Mouse (Mus musculus): ENCODE measurements around the gene Tbc1d5. TPM values are rescaled to one million over a fixed set of nuclear protein-coding genes. Genes with fewer than 3 reads are reported as not detected.

Tbc1d5 gene
- polyA plus RNA-seq (2016; fragmentation: Nextera tagmentation; extraction: Ambion mirVana), result 10.5 and 11.7 TPM in 2 replicates

DNA sequence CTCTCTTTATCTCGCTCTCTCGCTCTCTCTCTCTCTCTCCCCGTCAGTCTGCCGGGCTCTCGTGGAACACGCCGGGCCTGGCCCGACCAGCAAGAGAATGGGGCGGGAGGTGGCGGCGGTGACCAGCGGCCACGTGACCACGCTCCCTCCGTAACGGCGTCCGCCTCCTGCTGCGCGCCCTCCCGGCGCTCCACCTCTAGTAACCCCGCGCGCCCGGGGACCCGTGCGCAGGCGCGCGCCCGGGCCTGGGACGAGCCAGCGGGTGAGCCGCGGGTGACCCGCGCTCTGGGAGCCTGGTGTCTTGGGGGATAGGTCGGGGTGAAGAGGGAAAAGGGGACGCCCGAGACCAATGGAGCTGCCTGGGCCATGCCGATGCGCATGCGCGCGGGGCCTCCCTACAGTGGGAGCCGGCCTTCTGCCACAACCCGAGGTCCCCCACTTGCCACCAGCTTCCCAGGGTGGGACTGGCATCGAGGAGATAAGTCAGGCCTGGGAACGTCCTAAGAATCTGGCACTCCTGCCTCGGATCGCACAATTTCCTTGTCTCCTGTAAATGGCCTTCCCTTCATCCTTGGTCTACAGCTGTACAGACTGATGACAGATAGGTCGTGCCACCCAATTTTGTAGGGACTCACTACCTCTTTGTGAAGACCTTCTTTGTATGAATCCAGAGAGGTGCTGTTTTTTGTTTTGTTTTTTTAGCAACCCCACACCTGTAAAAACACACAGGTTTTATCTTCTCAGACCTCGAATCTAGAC, at the start of gene Tbc1d5:
Gene Tbc1d5, minus strand, starts transcription at position 158 of the 759 bp plus-strand sequence.
- peak; percentile 98 for ATAC-seq (ENCODE audit: low FRiP score)
- Histone ChIP-seq H3K36me3 (no peaks in the 10 kb centered on the region), H3K27me3 (no peaks in the 10 kb centered on the region), H3K4me1 (peaks cover 7% of the 10 kb centered on the region), H3K27ac (peak within 1 kb of the TSS; percentile 99), H3K4me2 (replicated peaks) (peak within 1 kb of the TSS; percentile 74), H3K4me3 (peak within 1 kb of the TSS; percentile 83), H3K9ac (peak within 1 kb of the TSS; percentile 98), H3K9me3 (replicated peaks) (no peaks in the 10 kb centered on the region)
- WGBS, result 2% methylated on average over 53 of the region's 54 CpGs

DNA sequence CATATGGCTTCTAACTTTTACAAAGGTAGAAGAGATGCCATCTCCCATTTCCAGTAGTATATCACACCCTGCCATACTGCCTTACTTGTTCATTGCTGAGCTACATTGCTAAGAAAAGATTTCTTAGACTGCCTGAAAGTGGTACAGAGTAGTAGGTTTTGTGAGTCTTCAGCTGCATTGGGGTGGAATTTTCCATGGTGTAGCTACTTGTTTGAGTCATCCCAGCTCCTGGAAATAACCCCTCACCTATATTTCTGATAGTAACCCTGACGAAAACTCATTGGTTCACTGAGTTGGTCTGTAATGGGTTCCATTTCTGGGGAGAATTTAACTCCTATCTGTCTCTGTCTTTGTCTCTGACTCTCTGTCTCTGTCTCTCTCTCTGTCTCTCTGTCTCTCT, 46.9 kb upstream of the Tbc1d5 start:
- Histone ChIP-seq H3K4me2 (replicated peaks) (no peak overlapping the region), H3K27ac (no peak overlapping the region), H3K9me3 (replicated peaks) (no peaks in the 10 kb centered on the region), H3K4me3 (no peak overlapping the region), H3K9ac (no peak overlapping the region), H3K4me1 (no peaks in the 10 kb centered on the region), H3K36me3 (no peaks in the 10 kb centered on the region), H3K27me3 (no peaks in the 10 kb centered on the region)
- ATAC-seq (ENCODE audit: low FRiP score), result no peak
- WGBS, result 83% methylated on average over 1 of the region's 1 CpGs

DNA sequence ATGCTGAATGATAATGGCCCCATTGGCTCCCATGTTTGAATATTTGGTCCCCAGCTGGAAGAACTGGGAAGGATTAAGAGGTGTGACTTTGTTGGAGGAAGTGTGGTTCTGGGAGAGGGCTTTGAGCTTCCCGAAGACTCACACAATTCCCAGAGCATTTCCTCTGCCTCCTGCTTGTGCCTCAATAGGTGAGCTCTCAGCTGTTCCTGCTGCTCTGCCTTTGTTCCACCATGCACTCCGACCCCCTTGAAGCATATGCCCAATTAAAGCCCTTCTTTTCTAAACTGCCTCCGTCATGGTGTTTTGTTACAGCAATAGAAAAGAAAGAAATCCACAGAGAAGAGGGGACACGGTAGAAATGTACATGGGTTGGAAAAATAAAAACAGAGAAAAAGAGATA, 44.0 kb upstream of the Tbc1d5 start:
- Histone ChIP-seq H3K4me1 (no peaks in the 10 kb centered on the region), H3K9ac (no peak overlapping the region), H3K27ac (no peak overlapping the region), H3K27me3 (no peaks in the 10 kb centered on the region), H3K36me3 (no peaks in the 10 kb centered on the region), H3K4me3 (no peak overlapping the region), H3K4me2 (replicated peaks) (no peak overlapping the region), H3K9me3 (replicated peaks) (no peaks in the 10 kb centered on the region)
- 14% methylated on average over 4 of the region's 4 CpGs for WGBS
- ATAC-seq (ENCODE audit: low FRiP score), result 0 out of 2 replicates have a peak, but pooled peaks have one; percentile 43

DNA sequence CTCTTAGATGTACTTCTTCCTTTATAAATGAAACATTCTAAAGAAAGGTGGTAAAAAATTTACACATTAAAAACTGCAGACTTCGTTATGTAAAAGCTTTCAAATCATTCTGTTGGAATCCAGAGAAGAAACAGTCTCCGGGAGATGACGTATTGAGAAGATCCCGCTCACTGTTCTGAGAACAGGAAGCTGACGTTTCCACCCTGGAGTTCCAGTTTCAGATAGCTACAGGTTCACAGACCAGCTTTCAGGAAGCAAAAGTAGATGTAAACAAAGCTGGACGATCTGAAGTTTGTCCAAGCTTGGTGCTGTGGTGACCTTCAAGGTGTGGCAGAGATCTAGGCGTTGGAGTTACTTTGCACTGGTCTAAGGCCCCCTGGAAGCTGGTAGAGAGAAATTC, 41.9 kb upstream of the Tbc1d5 start:
- H3K4me3 ChIP-seq, result no peak overlapping the region
- H3K27me3 ChIP-seq, result no peaks in the 10 kb centered on the region
- no peaks in the 10 kb centered on the region for H3K4me1 ChIP-seq
- H3K27ac ChIP-seq, result no peak overlapping the region
- H3K4me2 ChIP-seq (replicated peaks), result no peak overlapping the region
- no peak overlapping the region for H3K9ac ChIP-seq
- H3K9me3 ChIP-seq (replicated peaks), result no peaks in the 10 kb centered on the region
- H3K36me3 ChIP-seq, result no peaks in the 10 kb centered on the region
- 88% methylated on average over 7 of the region's 7 CpGs for WGBS
- ATAC-seq (ENCODE audit: low FRiP score), result no peak

- H3K4me1 ChIP-seq, result no peaks in the 10 kb centered on the region
- H3K9ac ChIP-seq, result no peak overlapping the region
- no peaks in the 10 kb centered on the region for H3K27me3 ChIP-seq
- ATAC-seq (ENCODE audit: low FRiP score), result no peak
- H3K4me2 ChIP-seq (replicated peaks), result no peak overlapping the region
- H3K9me3 ChIP-seq (replicated peaks), result no peaks in the 10 kb centered on the region
- 90% methylated on average over 3 of the region's 3 CpGs for WGBS
- H3K4me3 ChIP-seq, result no peak overlapping the region
- no peaks in the 10 kb centered on the region for H3K36me3 ChIP-seq
- no peak overlapping the region for H3K27ac ChIP-seq
These were observed 40.7 kb upstream of the Tbc1d5 start for GRCm38 (mm10) chr17:51219897-51220296.

GRCm38 (mm10) chr17:51216426-51216825, 37.3 kb upstream of the Tbc1d5 start:
- no peak for ATAC-seq (ENCODE audit: low FRiP score)
- Histone ChIP-seq H3K9ac (no peak overlapping the region), H3K4me2 (replicated peaks) (no peak overlapping the region), H3K27me3 (no peaks in the 10 kb centered on the region), H3K27ac (no peak overlapping the region), H3K9me3 (replicated peaks) (no peaks in the 10 kb centered on the region), H3K36me3 (no peaks in the 10 kb centered on the region), H3K4me3 (no peak overlapping the region), H3K4me1 (no peaks in the 10 kb centered on the region)
- 94% methylated on average over 6 of the region's 6 CpGs for whole genome bisulfite sequencing

DNA sequence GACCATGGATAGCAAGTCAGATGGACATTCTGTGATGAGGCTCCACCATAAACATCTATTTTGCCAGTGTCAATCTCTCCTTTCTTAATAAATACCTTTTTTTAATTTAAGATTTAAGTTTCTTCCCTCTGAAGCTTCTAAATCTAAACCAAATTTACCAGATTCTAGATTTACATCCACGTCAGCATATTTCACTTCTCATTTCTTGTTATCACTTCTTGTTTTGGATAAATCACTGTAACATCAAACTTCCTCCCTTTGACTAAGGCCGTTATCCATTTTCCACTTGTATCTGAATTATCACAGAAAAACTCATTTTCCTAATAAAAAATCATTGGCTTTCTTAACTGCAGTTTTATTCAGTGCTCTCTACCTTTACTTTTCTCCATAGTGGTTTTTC, 30.4 kb upstream of the Tbc1d5 start:
- no peaks in the 10 kb centered on the region for H3K27me3 ChIP-seq
- H3K9ac ChIP-seq, result no peak overlapping the region
- no peak overlapping the region for H3K27ac ChIP-seq
- H3K9me3 ChIP-seq (replicated peaks), result no peaks in the 10 kb centered on the region
- H3K4me3 ChIP-seq, result no peak overlapping the region
- no peak overlapping the region for H3K4me2 ChIP-seq (replicated peaks)
- no peaks in the 10 kb centered on the region for H3K4me1 ChIP-seq
- no peak for ATAC-seq (ENCODE audit: low FRiP score)
- H3K36me3 ChIP-seq, result no peaks in the 10 kb centered on the region
- WGBS, result 91% methylated on average over 2 of the region's 2 CpGs

GRCm38 (mm10) chr17:51204643-51205042, 25.5 kb upstream of the Tbc1d5 start:
- ATAC-seq (ENCODE audit: low FRiP score), result no peak

DNA sequence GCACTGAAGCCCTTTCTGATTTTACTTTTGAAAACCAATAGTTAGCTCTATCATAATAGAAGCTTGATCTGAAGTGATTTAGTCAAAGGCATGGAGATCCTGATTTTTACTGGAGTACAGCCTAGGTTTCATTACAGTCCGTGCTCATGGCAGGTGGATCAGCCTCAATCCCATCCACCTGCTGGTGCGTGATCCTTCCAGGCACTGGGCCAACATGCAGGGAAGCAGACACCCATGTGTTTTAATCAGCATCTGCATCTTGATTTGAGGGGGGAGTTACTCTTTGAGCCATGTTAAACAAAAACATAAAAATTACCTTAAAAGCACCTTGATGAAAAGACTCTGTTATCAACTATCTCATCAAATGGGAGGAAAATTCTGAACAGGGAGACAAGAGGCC, 16.4 kb upstream of the Tbc1d5 start:
- no peaks in the 10 kb centered on the region for H3K9me3 ChIP-seq (replicated peaks)
- no peaks in the 10 kb centered on the region for H3K4me1 ChIP-seq
- H3K9ac ChIP-seq, result no peak overlapping the region
- H3K27ac ChIP-seq, result no peak overlapping the region
- no peak overlapping the region for H3K4me2 ChIP-seq (replicated peaks)
- ATAC-seq (ENCODE audit: low FRiP score), result no peak
- H3K4me3 ChIP-seq, result no peak overlapping the region
- no peaks in the 10 kb centered on the region for H3K27me3 ChIP-seq
- no peaks in the 10 kb centered on the region for H3K36me3 ChIP-seq
- WGBS, result 91% methylated on average over 2 of the region's 2 CpGs

More at GRCm38 (mm10) chr17:51204643-51205042, 25.5 kb upstream of the Tbc1d5 start:
- no peak overlapping the region for H3K9ac ChIP-seq
- no peaks in the 10 kb centered on the region for H3K4me1 ChIP-seq
- H3K27me3 ChIP-seq, result no peaks in the 10 kb centered on the region
- H3K4me3 ChIP-seq, result no peak overlapping the region
- WGBS, result 95% methylated on average over 2 of the region's 2 CpGs
- no peaks in the 10 kb centered on the region for H3K36me3 ChIP-seq
- H3K27ac ChIP-seq, result no peak overlapping the region
- no peak overlapping the region for H3K4me2 ChIP-seq (replicated peaks)
- H3K9me3 ChIP-seq (replicated peaks), result no peaks in the 10 kb centered on the region

- no peaks in the 10 kb centered on the region for H3K36me3 ChIP-seq
- no peak overlapping the region for H3K9ac ChIP-seq
- H3K4me1 ChIP-seq, result no peaks in the 10 kb centered on the region
- H3K27me3 ChIP-seq, result no peaks in the 10 kb centered on the region
- H3K4me3 ChIP-seq, result no peak overlapping the region
- no peak overlapping the region for H3K27ac ChIP-seq
- H3K9me3 ChIP-seq (replicated peaks), result no peaks in the 10 kb centered on the region
- WGBS, result 78% methylated on average over 2 of the region's 2 CpGs
- no peak for ATAC-seq (ENCODE audit: low FRiP score)
- no peak overlapping the region for H3K4me2 ChIP-seq (replicated peaks)
These were observed 15.6 kb upstream of the Tbc1d5 start for GRCm38 (mm10) chr17:51194787-51195186.

DNA sequence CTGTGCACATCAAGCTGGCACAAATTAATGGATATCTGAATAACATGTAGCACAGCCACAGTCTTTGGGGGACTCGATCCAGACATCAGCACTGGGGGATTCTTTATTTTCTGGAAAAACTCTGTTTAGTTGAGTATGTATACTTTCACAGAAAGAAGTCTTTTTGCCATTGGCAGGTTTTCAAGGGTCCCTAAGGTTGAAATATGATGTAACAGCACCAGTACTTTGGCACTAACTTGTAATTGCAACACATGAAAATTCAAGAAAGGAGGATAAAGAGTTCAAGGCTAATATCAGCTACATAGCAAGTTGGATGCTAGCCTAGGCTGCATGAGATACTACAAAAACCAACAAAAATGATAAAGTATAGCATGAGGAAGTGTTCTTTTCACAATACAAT, 12.2 kb upstream of the Tbc1d5 start:
- Histone ChIP-seq H3K4me3 (no peak overlapping the region), H3K27me3 (no peaks in the 10 kb centered on the region), H3K4me2 (replicated peaks) (no peak overlapping the region), H3K9ac (no peak overlapping the region), H3K36me3 (no peaks in the 10 kb centered on the region), H3K4me1 (no peaks in the 10 kb centered on the region), H3K9me3 (replicated peaks) (no peaks in the 10 kb centered on the region), H3K27ac (no peak overlapping the region)
- WGBS, result 98% methylated on average over 1 of the region's 1 CpGs
- no peak for ATAC-seq (ENCODE audit: low FRiP score)

GRCm38 (mm10) chr17:51182715-51183114, 3.6 kb upstream of the Tbc1d5 start:
- Histone ChIP-seq H3K27ac (no peak overlapping the region), H3K27me3 (no peaks in the 10 kb centered on the region), H3K9me3 (replicated peaks) (no peaks in the 10 kb centered on the region), H3K9ac (no peak overlapping the region), H3K36me3 (no peaks in the 10 kb centered on the region), H3K4me3 (no peak overlapping the region), H3K4me1 (peaks cover 4% of the 10 kb centered on the region), H3K4me2 (replicated peaks) (no peak overlapping the region)
- ATAC-seq (ENCODE audit: low FRiP score), result no peak
- 88% methylated on average over 2 of the region's 2 CpGs for WGBS

Measured in hindbrain, embryonic 12.5 days (tissue).